Mouse (Mus musculus) testis, adult 2 months (tissue): ENCODE data around the gene Hdhd3. TPM values are rescaled to one million over a fixed set of nuclear protein-coding genes. Genes with fewer than 3 reads are reported as not detected.

Experiments
- H3K27ac ChIP-seq: fragments of 200-500 bp; 2 replicates; pipeline ENCODE4 v1.5.1; 2012; ENCODE audit warnings: low read depth, low read length; ENCODE audit not compliant: control insufficient read depth, insufficient read depth
- H3K27me3 ChIP-seq: fragments of 200-500 bp; 2 replicates; pipeline ENCODE4 v1.6.1; 2012; ENCODE audit warnings: mild to moderate bottlenecking, low read length, moderate library complexity; ENCODE audit not compliant: control insufficient read depth, insufficient read depth
- H3K36me3 ChIP-seq: fragments of 200-500 bp; 2 replicates; pipeline ENCODE4 v1.6.1; 2012; ENCODE audit warnings: mild to moderate bottlenecking, low read length; ENCODE audit not compliant: control insufficient read depth, insufficient read depth
- H3K4me1 ChIP-seq: fragments of 200-500 bp; 2 replicates; pipeline ENCODE4 v1.6.1; 2012; ENCODE audit warnings: low read length; ENCODE audit not compliant: control insufficient read depth, insufficient read depth
- H3K4me3 ChIP-seq: fragments of 200-500 bp; 2 replicates; pipeline ENCODE4 v1.5.1; 2012; ENCODE audit warnings: low read depth, mild to moderate bottlenecking, low read length, moderate library complexity, mixed read lengths; ENCODE audit not compliant: control insufficient read depth
- CTCF ChIP-seq: fragments of 200-500 bp; IDR thresholded peaks from 2 replicates; pipeline ENCODE4 v1.5.1; 2012; ENCODE audit warnings: low read depth, mild to moderate bottlenecking, inconsistent platforms, low read length, moderate library complexity; ENCODE audit not compliant: control insufficient read depth, insufficient read depth, insufficient replicate concordance
- POLR2A ChIP-seq: fragments of 200-500 bp; IDR thresholded peaks from 2 replicates; pipeline ENCODE4 v1.6.1; 2012; ENCODE audit warnings: low read depth, mild to moderate bottlenecking, inconsistent platforms, low read length, moderate library complexity; ENCODE audit not compliant: control insufficient read depth
- polyA plus RNA-seq: library from polyadenylated mRNA; depleted of rRNA; stranded (reverse); fragments of >200 nt; gene quantifications from 2 replicates; pipeline ENCODE4 v1.2.3, GENCODE M21; 2012

Gene Hdhd3
- polyA plus RNA-seq, 1 experiment, result 5.9 TPM

DNA sequence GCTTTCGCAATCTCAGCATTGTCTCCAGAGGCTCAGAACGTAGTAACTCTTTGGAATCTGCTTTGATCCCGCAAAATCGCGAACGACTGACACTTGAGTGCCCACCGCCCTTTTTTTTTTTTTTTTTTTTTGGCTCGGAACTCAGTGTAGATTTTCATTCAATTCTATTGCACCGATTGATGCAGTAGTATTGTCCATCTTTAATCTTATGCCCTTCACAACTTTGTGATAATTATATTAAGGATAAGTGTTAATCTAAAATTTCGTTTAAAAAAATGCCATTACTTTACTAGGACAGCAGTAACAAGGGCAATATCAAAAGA is 22.2 kb upstream of the Hdhd3 start:
- no peak for TF ChIP-seq POLR2A
- no peak for TF ChIP-seq CTCF
- H3K27ac ChIP-seq, result peak overlapping the region; percentile 30; the same call in 1 of the 2 replicates
- peaks cover 4% of the 10 kb centered on the region for H3K4me1 ChIP-seq
- peak overlapping the region; percentile 98 for H3K4me3 ChIP-seq
- H3K27me3 ChIP-seq, result no peaks in the 10 kb centered on the region
- no peaks in the 10 kb centered on the region for H3K36me3 ChIP-seq

DNA sequence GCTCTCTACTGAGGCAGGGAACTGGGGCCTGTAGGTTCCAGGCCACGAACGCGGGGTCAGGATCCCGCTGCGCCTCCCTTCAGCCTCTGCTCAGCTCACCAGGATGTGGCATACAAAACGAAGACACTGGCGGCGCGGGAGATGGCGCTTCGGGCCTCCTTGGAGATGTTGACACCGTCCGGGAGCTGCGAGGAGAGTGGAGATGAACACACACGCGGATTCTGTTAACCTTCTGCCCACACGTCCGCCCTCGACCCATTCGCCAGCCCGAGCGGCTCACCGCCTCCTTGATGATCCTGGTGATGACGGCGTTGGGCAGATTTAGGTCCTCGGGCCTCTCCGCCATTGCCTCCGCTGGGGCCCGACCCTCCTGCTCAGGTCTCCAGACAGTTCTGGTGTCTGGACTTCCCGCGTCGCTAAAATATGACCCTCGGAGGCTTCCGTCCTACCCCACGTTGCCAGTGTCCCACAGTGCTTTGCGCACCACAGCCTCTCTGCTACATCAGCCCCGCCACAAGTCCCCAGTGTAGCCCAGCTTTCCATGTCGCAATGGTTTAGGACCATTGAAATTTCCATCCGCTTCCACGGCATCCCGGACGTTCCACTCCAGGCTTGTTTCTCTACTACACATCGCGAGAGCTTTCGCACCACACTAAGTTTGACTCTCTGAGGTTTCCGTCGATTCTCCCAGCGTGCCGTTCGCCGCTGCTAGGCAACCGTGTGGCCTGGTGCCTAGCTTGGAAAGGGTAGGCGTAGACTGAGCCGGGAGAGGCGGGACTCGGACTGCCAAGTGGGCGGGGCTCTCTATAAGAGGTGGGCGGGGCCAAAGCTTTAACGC is 21.6 kb upstream of the Hdhd3 start, which contains the start of the genes Pole3 and 4933430I17Rik:
Gene Pole3 (minus strand): TSS at position 418 of the 838 bp plus-strand sequence.
Gene 4933430I17Rik (plus strand): TSS at position 719 of the 838 bp plus-strand sequence.
- peak within 1 kb of the TSS; percentile 100 for H3K27ac ChIP-seq
- no peaks in the 10 kb centered on the region for H3K27me3 ChIP-seq
- H3K4me3 ChIP-seq, result peak within 1 kb of the TSS; percentile 98
- H3K4me1 ChIP-seq, result peaks cover 4% of the 10 kb centered on the region
- TF ChIP-seq CTCF (no peak), POLR2A (peak; percentile 58)
- no peaks in the 10 kb centered on the region for H3K36me3 ChIP-seq

DNA sequence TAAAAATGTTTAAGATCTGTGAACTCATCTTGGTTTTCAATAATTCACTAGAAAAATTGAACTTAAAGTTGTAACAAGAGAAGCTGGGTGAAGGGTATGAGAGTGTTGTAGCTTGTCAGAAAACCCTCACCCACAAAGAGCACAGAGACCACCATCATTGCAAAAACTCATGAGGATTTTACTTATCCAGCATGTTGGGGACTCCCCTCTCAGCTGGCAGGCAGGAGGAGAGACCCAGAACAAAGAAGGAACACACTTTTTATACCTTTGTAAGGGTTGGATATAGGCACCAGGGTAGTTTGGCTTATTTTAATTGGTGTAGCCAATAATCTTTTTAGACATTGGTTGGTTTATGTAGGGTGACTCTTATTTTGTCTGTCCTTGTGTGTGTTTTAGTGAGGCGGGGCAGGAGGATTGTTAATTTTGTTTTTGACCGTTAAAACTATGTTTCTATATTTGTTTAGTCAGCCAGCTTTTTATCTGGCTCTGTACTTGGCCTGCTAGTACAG is 17.7 kb upstream of the Hdhd3 start:
- Histone ChIP-seq H3K36me3 (no peaks in the 10 kb centered on the region), H3K4me3 (no peak overlapping the region), H3K4me1 (peaks cover 9% of the 10 kb centered on the region), H3K27me3 (no peaks in the 10 kb centered on the region), H3K27ac (no peak overlapping the region)
- no peak for TF ChIP-seq POLR2A
- no peak for TF ChIP-seq CTCF

DNA sequence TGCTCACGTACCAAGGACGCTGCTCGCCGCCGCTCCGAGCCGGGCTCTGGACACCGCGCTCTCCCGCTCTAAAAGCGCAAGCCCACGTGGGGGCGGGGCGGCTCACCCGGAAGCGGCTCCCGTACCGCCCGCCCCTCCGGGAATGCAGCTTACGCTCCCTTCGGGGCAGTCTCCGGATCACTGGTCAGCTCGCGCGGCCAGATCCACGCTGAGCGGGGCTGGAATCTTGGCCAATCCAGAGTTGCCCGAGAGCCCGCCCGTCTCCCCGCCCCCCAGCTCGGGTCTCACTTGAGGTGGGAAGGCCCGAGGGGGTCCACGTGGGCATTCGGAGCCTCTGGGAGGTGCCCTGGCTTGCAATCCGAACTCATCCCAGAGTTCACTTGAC is 16.6 kb upstream of the Hdhd3 start, which contains the start of gene Alad:
Gene Alad (minus strand): TSS at position 70 of the 385 bp plus-strand sequence.
- H3K27me3 ChIP-seq, result no peaks in the 10 kb centered on the region
- H3K4me1 ChIP-seq, result peaks cover 9% of the 10 kb centered on the region
- peak; percentile 62 for TF ChIP-seq POLR2A
- no peak for TF ChIP-seq CTCF
- peak within 1 kb of the TSS; percentile 80 for H3K27ac ChIP-seq
- peak within 1 kb of the TSS; percentile 91 for H3K4me3 ChIP-seq
- no peaks in the 10 kb centered on the region for H3K36me3 ChIP-seq

DNA sequence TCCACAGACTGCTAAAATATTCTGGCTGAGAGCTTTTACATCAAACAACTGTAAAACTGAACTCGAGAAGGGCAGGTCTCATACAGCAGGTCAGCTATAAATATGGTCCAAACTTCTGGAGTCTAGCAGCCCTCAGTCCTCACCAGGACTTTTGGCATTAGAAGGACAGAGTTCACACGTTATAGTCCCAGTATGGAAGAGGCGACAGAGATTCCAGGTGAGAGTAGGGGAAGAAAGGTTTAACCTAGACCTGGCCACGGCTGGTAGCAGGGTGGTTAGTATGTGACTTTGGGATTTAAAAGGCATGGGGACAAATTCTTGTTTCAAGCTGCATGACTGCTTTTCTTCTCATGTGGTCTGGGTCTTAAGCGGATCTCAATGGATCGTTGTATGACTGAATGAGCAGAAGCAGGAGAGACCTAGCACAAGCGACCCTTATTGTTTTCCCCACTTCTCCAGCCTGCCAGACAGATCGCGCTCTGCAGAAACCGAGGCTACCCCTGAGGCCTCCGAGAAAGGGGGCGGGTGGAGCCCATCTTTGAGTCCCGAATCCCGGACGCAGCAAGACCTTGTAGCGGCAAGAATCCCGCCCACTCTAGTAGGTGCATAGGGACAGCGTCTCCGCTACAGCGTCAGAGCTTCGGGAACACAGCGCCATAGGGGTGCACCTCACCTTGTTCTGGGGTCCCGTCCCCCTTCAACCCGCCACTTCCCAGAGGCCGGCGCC is 16.0 kb upstream of the Hdhd3 start:
- Histone ChIP-seq H3K4me1 (peaks cover 7% of the 10 kb centered on the region), H3K27ac (peak overlapping the region; percentile 80)
- TF ChIP-seq POLR2A (no peak), CTCF (no peak)

DNA sequence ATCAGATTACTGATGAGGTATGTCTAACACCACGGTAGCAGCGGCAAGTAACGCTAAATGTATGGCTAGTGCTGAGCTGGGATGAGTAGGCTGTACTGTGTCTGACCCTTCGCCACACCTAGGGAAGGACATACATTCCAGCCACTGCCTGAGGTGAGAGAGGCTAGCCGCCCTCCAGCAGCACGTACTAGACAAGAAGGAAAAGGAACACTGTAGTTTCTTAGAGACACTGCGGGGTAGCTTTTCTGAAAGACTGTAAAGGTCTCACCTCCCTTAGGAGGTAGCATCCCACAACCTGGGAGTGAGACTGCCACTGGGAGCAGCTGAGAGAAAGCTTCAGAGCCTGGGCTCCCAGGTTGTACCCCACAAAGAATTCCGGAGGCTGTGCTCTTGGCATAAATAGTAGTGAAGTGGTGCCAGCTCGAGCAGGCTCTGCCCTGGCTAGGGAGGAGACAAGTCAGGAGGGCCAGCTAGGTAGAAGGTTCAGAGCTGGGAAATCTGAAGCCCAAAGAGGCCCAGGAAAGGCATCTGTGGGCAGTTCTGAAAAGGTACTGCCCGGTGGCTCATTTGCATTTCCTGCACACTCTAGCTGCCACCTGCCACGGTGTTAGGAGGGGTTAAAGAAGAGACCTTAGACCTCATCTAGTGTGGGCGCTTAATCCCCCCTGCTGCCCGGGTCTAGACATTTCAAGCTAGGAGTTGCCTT is 15.3 kb upstream of the Hdhd3 start:
- Histone ChIP-seq H3K4me3 (peak overlapping the region; percentile 19), H3K4me1 (peaks cover 6% of the 10 kb centered on the region), H3K27ac (peak overlapping the region; percentile 29), H3K36me3 (no peaks in the 10 kb centered on the region), H3K27me3 (no peaks in the 10 kb centered on the region)
- TF ChIP-seq CTCF (no peak), POLR2A (no peak)

More for the DNA sequence above, 16.0 kb upstream of the Hdhd3 start:
- no peaks in the 10 kb centered on the region for H3K27me3 ChIP-seq
- no peaks in the 10 kb centered on the region for H3K36me3 ChIP-seq
- H3K4me3 ChIP-seq, result peak overlapping the region; percentile 91
